In genomic region chr8:84297029-84297785, GRCm38 (mm10) we compare ENCODE assay signal across 22 mouse cellular contexts.
"Had no signal": no experiment of that assay in that cellular context is flagged by ENCODE, and none has a peak within 500 bp of the region (broad histone marks: within the 10 kb centered on the region; RNA-seq: fewer than 3 reads in every experiment).

No protein-coding gene starts in this region.

- ATAC-seq: hindbrain, postnatal 0 days; intestine, embryonic 16.5 days; liver, embryonic 12.5 days had no signal

- H3K27me3 ChIP-seq: hindbrain, embryonic 13.5 days; hindbrain, embryonic 15.5 days; kidney, embryonic 15.5 days; limb, embryonic 13.5 days; limb, embryonic 15.5 days had no signal

- H3K36me3 ChIP-seq: heart, embryonic 10.5 days; heart, embryonic 12.5 days; hindbrain, embryonic 13.5 days; hindbrain, embryonic 15.5 days; kidney, embryonic 15.5 days; limb, embryonic 13.5 days; limb, embryonic 15.5 days; liver, embryonic 12.5 days had no signal

- H3K9me3 ChIP-seq: heart, embryonic 10.5 days; heart, embryonic 12.5 days; hindbrain, embryonic 13.5 days; hindbrain, embryonic 15.5 days; limb, embryonic 15.5 days; liver, embryonic 12.5 days had no signal

- H3K4me3 ChIP-seq: heart, embryonic 10.5 days; heart, embryonic 12.5 days; hindbrain, embryonic 13.5 days; hindbrain, embryonic 15.5 days; kidney, embryonic 15.5 days; limb, embryonic 13.5 days; limb, embryonic 15.5 days; liver, embryonic 12.5 days had no signal

- H3K4me1 ChIP-seq: heart, embryonic 10.5 days; heart, embryonic 12.5 days; hindbrain, embryonic 13.5 days; hindbrain, embryonic 15.5 days; kidney, embryonic 15.5 days; limb, embryonic 13.5 days; limb, embryonic 15.5 days; liver, embryonic 12.5 days had no signal

- DNase-seq: gastrocnemius, postnatal 14 days; gastrocnemius, postnatal 36 days; heart, adult 18-20 months; heart, postnatal 10 days; kidney, adult 11 months; kidney, adult 2 months; kidney, adult 9 months; kidney, postnatal 14 days; kidney, postnatal 36 days; layer of hippocampus, adult 9-11 months; layer of hippocampus, postnatal 36 days; left cerebral cortex, postnatal 4 days had no signal
